Mouse (Mus musculus) G1E (cell line): ENCODE results near the gene Hoxc10.

Experiments used
- CTCF ChIP-seq: IDR thresholded peaks from 2 replicates; pipeline ENCODE4 v1.5.1; 2012; ENCODE audit warnings: low read depth, low read length, inconsistent platforms, mixed read lengths
- GATA1 ChIP-seq: IDR thresholded peaks from 2 replicates; pipeline ENCODE4 v1.6.1; 2012; ENCODE audit warnings: borderline replicate concordance, low read length, inconsistent platforms, mixed read lengths

DNA sequence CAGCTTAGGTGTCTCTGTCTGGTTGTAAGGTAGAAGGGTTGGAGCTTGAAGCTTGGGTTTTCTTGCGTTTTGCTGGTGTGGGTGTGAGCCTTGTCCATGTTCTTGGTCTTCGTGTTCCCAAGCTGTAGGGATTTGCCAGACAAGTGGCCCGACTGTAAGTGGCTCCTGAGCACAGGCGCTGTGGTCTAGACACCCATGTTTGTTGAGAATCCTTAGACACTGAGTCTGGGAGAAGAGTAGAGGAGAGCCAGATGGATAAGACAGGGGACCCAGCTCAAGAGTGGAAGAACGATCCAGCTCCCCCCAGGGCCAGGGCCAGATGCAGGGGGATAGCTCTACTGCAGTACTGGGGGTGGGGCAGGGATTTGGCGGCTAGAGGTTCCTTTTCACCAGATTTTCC lies 6.2 kb downstream of the Hoxc10 start:
- TF ChIP-seq CTCF (no peak), GATA1 (no peak)
